ENCODE assay signal across 22 mouse cellular contexts in genomic region chr1:118401991-118402390, GRCm38 (mm10).
"Had no signal": no experiment of that assay in that cellular context is flagged by ENCODE, and none has a peak within 500 bp of the region (broad histone marks: within the 10 kb centered on the region; RNA-seq: fewer than 3 reads in every experiment).

No protein-coding gene starts in this region.

- H3K36me3 ChIP-seq: hindbrain, embryonic 13.5 days; hindbrain, embryonic 15.5 days had no signal

- H3K9ac ChIP-seq: forebrain, postnatal 0 days; hindbrain, embryonic 13.5 days; hindbrain, embryonic 15.5 days; kidney, embryonic 15.5 days; limb, embryonic 13.5 days; limb, embryonic 15.5 days; liver, embryonic 12.5 days; liver, embryonic 14.5 days had no signal

- H3K27me3 ChIP-seq: hindbrain, embryonic 13.5 days; hindbrain, embryonic 15.5 days; kidney, embryonic 15.5 days; limb, embryonic 13.5 days; limb, embryonic 15.5 days; liver, embryonic 12.5 days had no signal

- H3K4me2 ChIP-seq: hindbrain, embryonic 13.5 days; hindbrain, embryonic 15.5 days; kidney, embryonic 15.5 days; limb, embryonic 13.5 days; limb, embryonic 15.5 days; liver, embryonic 12.5 days had no signal

- H3K9me3 ChIP-seq: hindbrain, embryonic 13.5 days; hindbrain, embryonic 15.5 days; kidney, embryonic 15.5 days; limb, embryonic 13.5 days; limb, embryonic 15.5 days; liver, embryonic 12.5 days had no signal

- H3K4me3 ChIP-seq: hindbrain, embryonic 13.5 days; hindbrain, embryonic 15.5 days; kidney, embryonic 15.5 days; limb, embryonic 13.5 days; limb, embryonic 15.5 days; liver, embryonic 12.5 days had no signal

- ATAC-seq: forebrain, postnatal 0 days; hindbrain, postnatal 0 days; intestine, embryonic 16.5 days; liver, embryonic 12.5 days had no signal

- H3K27ac ChIP-seq: hindbrain, embryonic 13.5 days; hindbrain, embryonic 15.5 days; hindbrain, postnatal 0 days; kidney, embryonic 15.5 days; kidney, postnatal 0 days; limb, embryonic 13.5 days; limb, embryonic 15.5 days; liver, embryonic 12.5 days; liver, embryonic 14.5 days had no signal

- H3K4me1 ChIP-seq: limb, embryonic 15.5 days had no signal

- DNase-seq: forebrain, postnatal 0 days; gastrocnemius, postnatal 14 days; gastrocnemius, postnatal 36 days; heart, adult 18-20 months; kidney, adult 11 months; kidney, adult 2 months; kidney, adult 9 months; kidney, postnatal 14 days; kidney, postnatal 36 days; layer of hippocampus, adult 9-11 months; layer of hippocampus, postnatal 36 days; left cerebral cortex, postnatal 4 days had no signal
